Mouse (Mus musculus) myocyte (in vitro differentiated cells): ENCODE results near the gene Awat2.

Source experiments
- CEBPB ChIP-seq: IDR thresholded peaks from 2 replicates; pipeline ENCODE4 v1.6.1; 2011; ENCODE audit warnings: mild to moderate bottlenecking, moderate library complexity; ENCODE audit not compliant: poor library complexity, insufficient read depth, severe bottlenecking
- E2F4 ChIP-seq: IDR thresholded peaks from one replicate; pipeline ENCODE4 v1.6.1; 2011; ENCODE audit warnings: mild to moderate bottlenecking, control low read depth, moderate library complexity; ENCODE audit not compliant: insufficient read depth
- MAX ChIP-seq: IDR thresholded peaks from one replicate; pipeline ENCODE4 v1.6.1; 2011; ENCODE audit warnings: low read depth, mild to moderate bottlenecking, control low read depth
- MYOG ChIP-seq, 3 experiments: IDR thresholded peaks; one replicate each; pipeline ENCODE4 v1.6.1; 2011; ENCODE audit warnings: control low read depth in 2 of 3, low read depth in 2 of 3, mild to moderate bottlenecking in 2 of 3; ENCODE audit not compliant: insufficient read length in 2 of 3, control insufficient read depth in 1 of 3, insufficient read depth in 1 of 3
- POLR2A ChIP-seq: IDR thresholded peaks from one replicate; pipeline ENCODE4 v1.6.1; 2011; ENCODE audit warnings: low read depth, mild to moderate bottlenecking, control low read depth, moderate library complexity; ENCODE audit not compliant: insufficient read length
- POLR2AphosphoS2 ChIP-seq: IDR thresholded peaks from one replicate; pipeline ENCODE4 v1.6.1; 2011; ENCODE audit warnings: low read depth, control low read depth; ENCODE audit not compliant: insufficient read length
- TCF12 ChIP-seq: IDR thresholded peaks from one replicate; pipeline ENCODE4 v1.6.1; 2011; ENCODE audit warnings: mild to moderate bottlenecking, control low read depth; ENCODE audit not compliant: poor library complexity, insufficient read depth, severe bottlenecking
- USF1 ChIP-seq: IDR thresholded peaks from one replicate; pipeline ENCODE4 v1.6.1; 2011; ENCODE audit warnings: low read depth, mild to moderate bottlenecking, control low read depth, moderate library complexity

DNA sequence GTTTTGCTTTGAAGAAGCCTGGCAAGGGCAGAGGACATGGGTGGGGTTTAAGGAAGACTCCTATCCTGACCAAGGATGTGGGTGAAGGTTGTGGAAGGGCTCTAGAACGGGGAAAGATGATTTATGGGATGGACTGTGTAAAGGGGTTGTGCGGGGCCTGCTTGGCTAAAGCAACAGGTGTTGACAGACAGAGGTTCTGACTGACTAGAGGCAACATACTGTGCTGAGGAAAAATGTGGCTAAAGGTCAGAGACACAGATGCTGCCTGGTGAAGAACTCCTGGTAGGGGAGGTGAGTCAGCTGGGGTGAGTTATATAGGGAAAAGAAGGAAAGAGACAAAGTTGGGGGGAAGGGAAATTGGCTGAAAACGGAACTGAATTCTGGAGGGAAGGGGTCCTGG lies 10.2 kb downstream of the Awat2 start:
- TF ChIP-seq MAX (no peak), E2F4 (no peak), POLR2A (no peak), MYOG (IDR thresholded peaks at IDR 0.05; ENCODE audit: control insufficient read depth in 1 of 3, insufficient read depth in 1 of 3, insufficient read length in 2 of 3, low read depth in 2 of 3) (no peak), TCF12 (no peak), USF1 (no peak), CEBPB (no peak), POLR2AphosphoS2 (no peak)
